Mouse (Mus musculus) left cerebral cortex, postnatal 14 days (tissue): ENCODE measurements at regions not wholly inside any gene's neighbourhood (a gene's known extent, or its start where the extent isn't known, plus 50 kb on each side); places are given as distances from the start of the nearest gene placed in this dataset.

Experiments used
- DNase-seq, 2 experiments: peaks; one replicate each; pipeline ENCODE4 v3.0.0; 2021 to 2022; ENCODE audit warnings: low spot score in 2 of 2, mixed read lengths in 1 of 2
- intact Hi-C: fragments of 180-260 bp; cut with DNase I; formaldehyde crosslinking; loops from one replicate; pipeline ENCODE4 v1.15.1; 2025

DNA sequence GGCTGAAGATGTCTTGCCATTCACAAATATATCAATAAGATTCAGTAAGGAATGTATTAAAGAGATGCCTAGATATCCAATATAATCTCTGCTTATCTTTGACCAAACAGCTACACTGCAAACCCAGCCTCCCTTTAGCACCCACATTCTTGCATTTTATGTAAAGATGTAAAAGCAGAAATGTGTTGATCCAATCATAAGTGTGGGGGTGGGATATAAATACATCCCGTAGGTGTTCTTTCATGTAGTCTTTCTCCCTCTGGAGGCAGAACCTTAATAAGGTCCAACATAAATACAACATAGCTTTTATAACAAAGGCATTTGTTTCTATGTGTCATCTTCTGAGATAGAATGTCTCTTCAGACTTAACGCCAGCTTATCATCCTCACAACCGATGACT lies 637.1 kb upstream of the Flrt2 start:
- peak in 1 of 2 experiments; percentile 23 for DNase-seq
- intact Hi-C loops: no loop called here

DNA sequence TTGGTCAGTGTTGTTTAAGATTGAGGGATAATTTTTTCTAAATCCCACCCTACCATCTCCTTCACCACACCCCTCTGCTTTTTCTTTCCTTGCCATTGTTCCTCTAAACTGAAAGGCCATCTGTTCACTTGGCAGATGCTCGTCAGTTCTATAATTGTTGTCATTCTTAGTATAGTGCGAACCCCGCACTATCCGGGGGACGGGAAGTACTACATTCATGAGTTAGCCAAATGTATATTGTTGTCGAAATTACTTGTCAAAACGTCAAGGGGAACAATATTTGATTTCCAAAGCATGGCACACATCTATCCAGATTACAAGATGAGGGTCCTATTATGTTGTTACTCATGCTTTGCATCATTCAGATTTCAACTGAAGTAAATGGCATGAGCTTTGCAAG lies 635.1 kb upstream of the Flrt2 start:
- intact Hi-C loops: no loop called here
- DNase-seq: peak in 1 of 2 experiments; percentile 28

DNA sequence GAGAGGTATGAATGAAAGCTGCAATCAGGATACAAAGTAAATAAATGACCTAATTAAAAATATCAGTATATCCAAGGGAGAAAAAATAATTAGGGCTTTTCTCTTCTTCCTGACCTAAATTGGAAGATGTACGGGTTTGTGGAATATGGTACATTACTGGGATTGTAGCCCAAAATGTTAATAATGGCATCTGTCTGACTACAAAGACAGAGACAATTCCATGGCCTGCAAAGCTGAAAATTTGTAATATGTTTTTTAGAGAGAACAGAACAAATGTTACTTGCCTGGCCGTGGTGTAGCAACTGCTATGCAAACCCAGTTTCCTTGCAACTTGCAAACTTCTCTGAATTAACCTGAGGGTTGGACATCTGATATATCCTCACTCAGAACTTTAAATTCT lies 632.6 kb upstream of the Flrt2 start:
- DNase-seq: no peak
- intact Hi-C loops: no loop called here

DNA sequence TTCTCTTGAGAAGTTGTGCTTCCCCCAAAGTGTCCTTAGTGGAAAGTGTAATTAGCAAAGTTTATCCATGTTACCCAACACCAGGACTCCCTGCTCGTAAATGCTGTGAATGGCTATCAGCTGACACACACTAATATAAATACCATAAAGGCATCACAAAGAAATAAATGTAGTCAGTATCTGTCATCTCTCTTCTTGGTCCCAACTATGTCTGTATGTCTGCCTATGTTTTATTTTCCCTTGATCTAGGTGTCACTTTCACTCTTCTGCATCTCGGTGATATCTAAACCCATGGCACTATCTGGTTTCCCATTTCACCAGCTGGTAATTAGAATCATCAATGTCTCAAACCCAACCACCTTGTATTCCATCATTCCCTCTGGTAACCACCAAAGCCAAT lies 619.7 kb upstream of the Flrt2 start:
- intact Hi-C loops: no loop called here

DNA sequence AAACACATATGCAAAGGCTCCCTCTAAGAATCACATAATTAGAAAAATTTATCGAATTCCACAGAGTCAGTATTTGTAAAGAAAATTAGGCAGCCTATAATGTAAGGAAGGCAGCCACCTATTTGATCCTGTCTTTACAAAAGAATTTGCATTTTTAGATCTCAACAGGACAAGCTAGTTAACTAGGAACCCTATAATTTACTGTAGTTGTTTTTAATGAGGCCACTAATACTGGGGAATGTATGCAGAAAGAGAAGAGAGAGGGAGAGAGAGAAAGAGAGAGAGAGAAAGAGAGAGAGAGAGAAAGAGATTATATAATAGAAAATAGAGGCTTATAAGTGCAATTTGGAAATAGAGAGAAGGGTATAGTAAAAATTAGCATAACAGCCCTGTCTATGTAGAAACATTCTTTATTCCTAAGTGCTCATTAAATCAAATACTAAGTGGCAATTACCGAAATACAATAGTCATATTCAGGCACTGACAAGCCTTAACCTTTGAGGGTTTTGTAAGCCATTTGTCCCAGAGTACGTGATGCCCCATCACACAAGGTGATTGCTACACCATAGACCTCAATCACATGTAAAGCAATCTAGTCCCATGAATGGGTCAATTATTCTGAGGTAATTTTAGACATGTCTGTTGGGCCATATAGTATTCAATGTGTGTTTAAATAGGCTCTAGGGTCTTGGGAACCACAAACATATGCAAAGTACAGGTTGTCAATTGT lies 572.6 kb upstream of the Flrt2 start:
- DNase-seq: no peak
- intact Hi-C loops: no loop called here

More for the DNA sequence above, 619.7 kb upstream of the Flrt2 start:
- no peak for DNase-seq

DNA sequence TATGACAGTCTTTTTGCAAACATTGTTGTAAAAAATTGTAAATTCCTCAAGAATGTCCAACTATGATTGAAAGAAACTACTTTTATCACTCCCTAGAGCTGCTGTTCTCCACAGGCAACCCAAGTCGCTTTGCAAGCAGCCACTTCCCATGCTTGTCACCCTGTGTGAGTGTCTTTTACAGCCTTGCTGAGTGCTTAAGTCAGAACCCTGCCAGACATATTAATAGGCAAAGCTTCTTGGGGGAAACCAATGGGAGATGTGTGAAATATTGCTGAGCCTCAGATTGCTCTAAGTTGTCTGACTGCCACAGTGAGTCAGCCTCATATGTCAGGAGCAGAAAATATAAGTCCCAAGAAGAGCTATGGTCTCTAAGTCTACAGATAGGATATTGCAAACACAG lies 559.2 kb upstream of the Flrt2 start:
- intact Hi-C loops: no loop called here
- peak in 1 of 2 experiments; percentile 5 for DNase-seq

DNA sequence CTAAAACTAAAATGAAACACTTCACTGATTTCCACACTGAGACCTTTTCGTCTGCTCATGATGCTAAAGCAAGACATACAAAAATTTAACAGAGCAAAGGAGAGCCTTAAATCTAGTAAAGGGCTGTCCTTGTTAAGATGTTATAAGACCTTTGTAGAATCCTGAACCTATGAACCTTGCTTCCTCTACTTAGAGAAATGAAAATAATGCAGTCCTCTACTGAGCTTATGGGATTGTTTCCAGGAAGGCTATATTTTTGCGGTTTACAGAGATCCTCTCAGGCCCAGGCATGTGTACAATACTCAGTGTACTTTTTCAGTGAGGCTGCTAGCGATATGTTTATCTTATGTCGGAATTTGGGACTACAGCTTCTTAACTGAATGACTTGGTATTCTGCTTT lies 558.5 kb upstream of the Flrt2 start:
- DNase-seq: no peak
- intact Hi-C loops: no loop called here

DNA sequence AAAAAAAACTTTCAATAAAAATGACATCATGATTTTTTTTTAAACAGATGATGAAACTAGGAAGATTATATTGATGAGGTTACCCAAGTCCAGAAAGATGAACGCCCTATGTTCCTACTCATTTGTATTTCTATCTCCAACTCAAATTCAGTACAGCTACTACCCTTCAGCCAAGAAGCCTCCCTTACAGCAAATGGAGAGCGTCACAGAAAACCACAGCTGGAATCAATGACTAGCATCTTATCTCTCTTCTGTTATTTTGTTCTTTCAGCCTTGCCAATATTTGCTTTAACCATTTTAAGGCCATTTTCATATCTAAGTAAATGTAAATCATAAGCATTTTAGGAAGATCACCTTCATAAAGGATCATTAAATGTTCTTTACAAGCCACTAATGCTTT lies 553.9 kb upstream of the Flrt2 start:
- intact Hi-C loops: no loop called here
- DNase-seq: no peak

DNA sequence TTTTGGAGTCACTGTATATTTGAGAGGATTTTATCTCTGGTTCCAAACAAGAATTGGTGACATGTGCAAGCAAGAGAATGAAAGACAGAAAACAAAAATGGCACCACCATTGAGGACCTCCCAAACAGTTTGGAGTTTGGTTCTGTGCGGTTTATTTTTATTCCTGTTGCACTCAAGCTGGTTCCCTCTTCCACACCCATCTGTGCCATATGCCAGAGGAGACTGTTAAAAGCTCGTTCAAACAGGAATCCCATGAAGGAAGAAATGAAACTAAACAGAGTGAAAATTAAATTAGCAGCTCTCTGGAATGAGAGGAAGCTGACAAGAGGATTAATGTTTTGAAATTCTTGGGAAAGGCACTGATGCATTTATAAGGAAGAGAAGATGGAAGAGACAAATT lies 521.0 kb upstream of the Flrt2 start:
- intact Hi-C loops: no loop called here
- peak; percentile 9 to 18 for DNase-seq

DNA sequence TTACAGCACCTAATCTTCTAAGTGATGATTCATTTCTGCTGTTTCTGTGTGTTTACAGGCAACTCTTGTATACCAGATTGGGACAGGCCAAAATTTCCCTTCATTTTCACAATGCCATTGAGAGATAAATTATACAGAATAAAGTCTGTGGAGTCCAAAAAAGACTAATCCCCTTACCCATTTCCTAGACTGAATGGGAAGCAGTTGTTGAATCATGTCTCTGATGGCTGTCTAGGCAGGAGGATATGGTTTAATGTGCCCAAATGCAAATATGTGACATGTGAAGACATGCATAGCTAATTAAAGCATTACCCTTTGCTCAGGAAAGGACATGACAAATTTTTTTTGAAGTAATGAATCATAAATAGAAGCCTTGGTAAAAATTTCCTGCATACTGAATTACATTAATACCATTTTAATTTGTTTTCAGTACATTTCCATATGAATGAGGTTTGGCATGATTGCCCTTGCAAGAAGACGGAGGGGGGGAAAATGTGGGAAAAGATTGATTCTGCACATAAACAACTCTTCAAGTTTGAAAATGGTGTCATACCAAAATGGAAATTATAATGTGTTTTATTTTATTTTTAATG lies 518.1 kb upstream of the Flrt2 start:
- intact Hi-C loops: no loop called here
- DNase-seq: no peak

DNA sequence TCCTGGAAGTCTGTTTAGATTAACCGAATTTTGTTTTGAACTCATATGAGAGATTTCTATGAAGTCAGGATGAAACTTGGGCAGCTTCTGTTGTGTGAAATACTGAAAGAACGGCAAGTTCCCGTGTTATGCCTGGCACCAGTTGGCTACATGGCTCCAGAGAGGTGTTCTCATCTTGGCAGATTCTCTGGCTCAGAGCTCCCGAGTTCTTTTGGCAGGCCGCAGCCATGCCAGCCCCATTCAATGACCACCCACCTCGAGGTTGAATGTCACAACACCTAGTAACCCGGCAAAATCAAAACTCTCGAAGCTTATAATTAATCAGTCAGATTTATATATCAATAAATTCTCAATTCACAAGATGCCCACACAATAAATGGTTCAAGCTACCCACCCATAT lies 489.5 kb upstream of the Flrt2 start:
- no peak for DNase-seq
- intact Hi-C loops: no loop called here

DNA sequence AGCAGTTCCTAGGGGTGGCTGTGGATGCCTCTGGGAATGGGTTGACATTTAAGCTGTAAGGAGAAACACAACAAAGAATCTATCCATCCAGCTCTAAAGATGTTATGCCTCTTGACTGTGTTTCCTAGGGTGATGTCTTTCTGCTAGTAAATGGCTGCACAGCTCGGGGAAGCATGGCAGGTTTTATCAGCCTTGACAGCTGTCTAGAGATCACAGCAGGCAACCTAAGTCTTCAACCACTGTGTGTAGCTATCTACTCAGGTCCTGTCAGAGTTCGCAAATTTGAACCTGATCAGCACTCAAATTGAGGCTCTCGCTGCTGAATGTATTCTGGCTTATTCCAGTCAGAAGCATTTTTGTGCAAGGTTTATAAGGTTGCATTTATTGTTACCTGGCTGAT lies 486.9 kb upstream of the Flrt2 start:
- DNase-seq: no peak
- intact Hi-C loops: no loop called here

DNA sequence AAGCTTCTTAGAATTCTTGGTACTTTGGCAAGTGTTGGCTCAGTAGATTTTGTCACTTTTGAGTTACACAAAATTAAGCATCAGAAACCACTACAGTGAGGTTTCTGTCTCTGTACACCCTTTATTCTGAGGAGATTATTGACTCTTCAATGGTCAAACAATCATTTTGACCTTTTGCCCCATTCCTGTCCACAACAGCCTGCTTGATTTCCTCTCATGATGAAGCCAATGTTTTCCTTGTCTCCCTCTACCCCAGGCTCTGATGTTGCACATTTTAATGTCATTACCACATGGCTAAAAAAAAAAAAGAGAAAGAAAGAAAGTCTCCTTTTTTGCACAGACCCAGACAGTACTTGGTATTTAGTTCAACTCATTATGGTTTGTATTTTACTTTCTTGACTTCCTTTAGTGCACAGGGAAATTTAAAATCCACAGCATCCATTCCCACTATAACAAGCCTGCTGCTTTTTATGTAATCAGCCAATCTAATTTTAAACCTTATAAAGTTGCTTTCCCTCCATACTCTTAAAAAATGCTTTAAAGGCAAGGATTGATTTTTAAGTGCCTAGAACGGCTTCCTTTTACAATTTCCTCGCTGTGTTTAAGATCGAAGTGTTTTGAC lies 452.8 kb upstream of the Flrt2 start:
- peak in 1 of 2 experiments; percentile 3 for DNase-seq
- intact Hi-C loops: no loop called here

DNA sequence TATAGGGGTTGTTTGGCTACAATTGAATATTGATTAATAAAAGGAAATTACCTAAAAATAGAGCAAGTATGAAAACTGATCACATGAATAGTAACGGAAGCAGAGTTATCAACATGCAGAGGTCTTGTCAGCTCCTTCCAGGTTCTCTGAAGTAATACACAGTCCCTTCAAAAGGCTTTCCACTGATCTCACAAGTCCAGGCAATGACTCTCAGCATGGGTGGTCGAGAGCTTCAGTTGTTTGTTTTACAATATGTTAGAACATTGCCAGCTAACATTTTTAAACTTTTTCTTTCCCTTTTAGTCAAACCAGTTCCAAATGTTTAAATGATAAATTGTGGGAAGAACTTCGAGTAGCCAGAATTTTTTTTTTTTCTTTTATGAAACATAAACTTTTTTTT lies 424.8 kb upstream of the Flrt2 start:
- DNase-seq: no peak
- intact Hi-C loops: no loop called here

DNA sequence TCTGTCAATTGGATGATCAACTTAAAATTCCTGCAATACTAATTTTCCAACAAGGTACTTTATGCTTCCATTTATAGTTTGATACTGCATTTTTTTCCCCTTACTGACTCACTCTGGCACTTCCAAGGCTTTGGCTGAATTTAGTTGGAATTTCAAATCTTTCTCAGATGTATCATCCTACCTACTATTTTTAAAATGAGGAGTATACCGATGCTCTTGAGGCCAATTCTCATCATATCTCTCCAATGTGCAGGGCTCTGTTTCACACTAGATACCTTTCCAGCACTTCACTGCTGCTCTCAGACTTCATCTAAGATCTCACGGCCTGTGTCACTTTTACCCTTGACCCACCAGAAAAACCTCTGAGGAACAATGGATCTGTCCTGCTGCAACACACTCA lies 386.6 kb upstream of the Flrt2 start:
- peak in 1 of 2 experiments; percentile 5 for DNase-seq
- intact Hi-C loops: no loop called here

DNA sequence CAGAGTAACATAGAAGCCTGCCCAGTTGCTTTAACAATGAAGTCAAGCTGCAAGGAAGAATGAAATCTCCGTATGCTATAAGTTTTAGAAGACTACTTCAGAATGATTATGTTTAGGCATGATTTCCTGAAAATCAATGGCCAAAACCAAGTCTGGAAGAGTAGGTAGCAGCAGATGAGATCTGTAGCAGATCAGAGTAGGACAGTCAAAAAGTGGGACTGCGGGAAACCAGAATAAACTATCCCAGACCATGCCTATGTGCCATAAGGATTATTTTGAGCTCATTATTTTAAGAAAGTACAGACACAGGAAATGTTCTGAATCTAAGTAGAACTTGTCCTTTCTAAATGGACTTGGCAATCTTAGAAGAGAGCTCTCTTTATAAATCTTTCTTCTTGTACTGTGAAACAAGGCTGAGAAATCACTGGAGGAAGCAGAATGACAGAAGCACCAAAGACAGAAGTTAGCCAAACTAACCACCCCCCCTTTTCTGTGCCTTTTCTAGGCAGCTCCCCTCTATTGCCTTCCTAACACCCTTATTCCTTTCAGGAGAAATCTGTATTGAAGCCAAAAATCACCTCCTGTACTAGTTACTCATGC lies 376.8 kb upstream of the Flrt2 start:
- intact Hi-C loops: no loop called here
- peak in 1 of 2 experiments; percentile 54 for DNase-seq

DNA sequence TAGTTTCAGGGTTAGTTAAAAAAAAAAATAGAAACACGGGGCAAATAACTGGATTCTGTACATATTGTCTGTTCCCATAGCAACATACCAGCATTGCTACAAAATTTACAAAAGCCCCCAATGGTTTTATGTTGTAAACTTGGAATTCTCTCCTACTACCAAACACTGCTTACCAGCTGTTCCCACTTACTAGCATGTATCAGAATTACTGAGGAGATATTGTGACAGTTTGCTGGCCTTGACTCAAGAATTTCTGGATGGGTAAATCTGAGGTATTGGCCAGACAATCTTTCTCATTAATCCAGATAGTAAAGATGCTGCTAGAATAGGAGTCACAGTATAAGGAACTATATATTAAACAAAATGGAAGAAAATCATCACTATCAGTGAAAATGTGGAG lies 375.2 kb upstream of the Flrt2 start:
- intact Hi-C loops: no loop called here
- no peak for DNase-seq

DNA sequence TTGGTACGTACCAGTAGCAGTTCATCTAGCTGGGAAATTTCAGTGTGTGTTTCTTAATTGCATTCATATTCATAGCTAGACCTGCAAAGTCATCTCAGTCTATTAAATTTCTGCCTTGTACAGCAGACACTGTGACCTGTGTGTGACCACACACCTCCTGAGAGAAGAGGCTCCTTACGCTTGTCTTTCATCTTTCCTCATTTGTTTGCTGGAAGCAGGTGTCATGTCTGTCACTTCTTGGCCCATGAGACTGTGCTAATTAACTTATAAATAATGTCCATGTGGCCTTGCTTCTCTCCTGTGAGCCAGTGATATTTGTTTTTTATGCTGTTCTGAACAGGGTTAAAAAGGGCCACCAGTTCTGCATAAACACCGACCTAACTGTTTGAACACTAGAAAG lies 370.3 kb upstream of the Flrt2 start:
- intact Hi-C loops: no loop called here

DNA sequence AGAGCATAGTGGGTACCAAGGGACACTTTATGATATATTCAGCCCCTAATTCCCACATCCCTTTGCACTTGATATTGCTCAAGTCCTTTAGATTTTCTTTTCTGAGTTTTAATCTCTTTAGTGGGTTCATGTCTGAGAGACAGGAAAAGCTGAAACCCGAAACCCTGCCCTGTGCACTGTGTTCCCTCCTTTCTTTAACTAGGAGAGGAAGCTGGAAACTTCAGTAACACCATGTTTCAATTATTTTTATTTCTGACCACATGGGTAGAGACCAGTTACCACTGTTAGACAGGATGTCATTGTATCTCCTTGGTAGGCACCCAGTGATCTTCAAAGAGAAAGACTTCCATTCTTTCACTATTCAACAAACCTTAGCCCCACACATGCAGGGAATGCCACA lies 362.4 kb upstream of the Flrt2 start:
- DNase-seq: no peak
- intact Hi-C loops: no loop called here

More for the DNA sequence above, 370.3 kb upstream of the Flrt2 start:
- no peak for DNase-seq

DNA sequence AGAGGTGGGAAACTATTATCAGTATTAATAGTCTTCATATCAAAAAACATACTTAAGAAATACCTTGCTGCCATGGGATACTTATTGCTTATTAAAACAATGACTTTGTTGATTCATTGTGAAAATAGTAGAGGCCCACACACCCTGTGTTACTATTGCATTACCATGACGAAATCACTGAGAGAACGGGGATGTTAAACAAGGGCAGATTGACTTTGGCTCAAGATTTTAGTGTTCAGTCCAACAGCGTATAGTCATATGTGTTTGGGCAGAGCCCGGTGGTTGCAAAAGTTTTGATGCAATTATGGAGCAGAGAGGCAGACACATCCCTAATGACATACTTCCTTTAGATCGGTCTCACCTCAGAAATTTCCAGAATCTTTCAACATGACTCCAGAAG lies 344.2 kb upstream of the Flrt2 start:
- DNase-seq: no peak
- intact Hi-C loops: no loop called here

DNA sequence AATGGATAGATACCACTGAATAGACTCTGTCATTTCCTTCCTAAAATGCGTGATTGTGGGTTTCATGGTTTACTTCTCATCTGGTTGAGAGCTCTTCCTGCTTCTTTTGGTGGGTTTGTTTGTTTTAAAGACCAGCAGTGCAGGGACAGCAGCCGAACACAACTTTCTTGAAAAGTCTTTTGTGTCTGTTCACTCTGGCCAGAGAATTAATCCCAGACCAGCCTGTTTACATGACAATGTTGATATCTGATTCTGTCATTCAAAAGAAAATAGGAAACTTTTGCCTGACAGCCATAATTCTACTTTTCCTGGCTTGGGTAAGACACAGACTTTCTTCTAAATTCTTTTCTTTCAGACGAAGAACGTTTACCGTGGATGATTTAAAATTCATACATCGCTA lies 336.9 kb upstream of the Flrt2 start:
- no peak for DNase-seq
- intact Hi-C loops: no loop called here
